9 mouse cellular contexts compared by ENCODE assay signal in genomic region chr8:117423029-117423428, GRCm38 (mm10).
DNase-seq lines count a peak whose midpoint lies in the region; ATAC-seq and TF ChIP-seq lines count a peak whose summit lies in the region.
"Had no signal": no experiment of that assay in that cellular context is flagged by ENCODE, and none has a peak within 500 bp of the region (broad histone marks: within the 10 kb centered on the region; RNA-seq: fewer than 3 reads in every experiment).

No protein-coding gene starts in this region.

- TF ChIP-seq EP300 in stomach, postnatal 0 days (optimal IDR thresholded peaks at IDR 0.05): no peak

- no peaks in the 10 kb centered on the region for H3K27me3 ChIP-seq in hindbrain, embryonic 14.5 days (ENCODE audit: control insufficient read depth, insufficient read depth, low read length)
- no peaks in the 10 kb centered on the region for H3K27me3 ChIP-seq in hindbrain, embryonic 11.5 days (ENCODE audit: control insufficient read depth, insufficient read depth, low read length)
- H3K27me3 ChIP-seq in forebrain, postnatal 0 days (ENCODE audit: insufficient read depth, low read length): no peaks in the 10 kb centered on the region
- no peaks in the 10 kb centered on the region for H3K27me3 ChIP-seq in heart, embryonic 16.5 days (ENCODE audit: control insufficient read depth, insufficient read depth, low read length)
- H3K27me3 ChIP-seq in stomach, postnatal 0 days (ENCODE audit: control insufficient read depth, insufficient read depth, low read length): no peaks in the 10 kb centered on the region
- H3K27me3 ChIP-seq: stomach, embryonic 15.5 days had no signal

- no peak overlapping the region for H3K9ac ChIP-seq in hindbrain, embryonic 14.5 days
- no peak overlapping the region for H3K9ac ChIP-seq in hindbrain, embryonic 11.5 days (ENCODE audit: low read depth, low read length)
- H3K9ac ChIP-seq in forebrain, postnatal 0 days: peak overlapping the region; percentile 14; the same call in 1 of the 2 replicates
- H3K9ac ChIP-seq in heart, embryonic 16.5 days (ENCODE audit: low read length): peak overlapping the region; percentile 37; the same call in 1 of the 2 replicates
- H3K9ac ChIP-seq in stomach, postnatal 0 days (ENCODE audit: low read length): no peak overlapping the region
- H3K9ac ChIP-seq: stomach, embryonic 15.5 days had no signal

- no peak overlapping the region for H3K4me3 ChIP-seq in hindbrain, embryonic 14.5 days (replicated peaks; ENCODE audit: low read length)
- no peak overlapping the region for H3K4me3 ChIP-seq in hindbrain, embryonic 11.5 days (ENCODE audit: low read depth, low read length)
- no peak overlapping the region for H3K4me3 ChIP-seq in forebrain, postnatal 0 days (ENCODE audit: low read depth, low read length)
- peak overlapping the region; percentile 20; the same call in 1 of the 2 replicates for H3K4me3 ChIP-seq in heart, embryonic 16.5 days (ENCODE audit: low read length)
- no peak overlapping the region for H3K4me3 ChIP-seq in stomach, postnatal 0 days (ENCODE audit: low read depth, low read length)
- H3K4me3 ChIP-seq: stomach, embryonic 15.5 days had no signal

- TF ChIP-seq CTCF in forebrain, postnatal 0 days (IDR thresholded peaks at IDR 0.05; ENCODE audit: low read depth): no peak
- no peak for TF ChIP-seq CTCF in stomach, postnatal 0 days (IDR thresholded peaks at IDR 0.05; ENCODE audit: low read depth)

- DNase-seq in hindbrain, embryonic 14.5 days (ENCODE audit: low spot score): peak; percentile 35
- DNase-seq in hindbrain, embryonic 11.5 days (ENCODE audit: low spot score): no peak
- DNase-seq in adrenal gland, adult 8-10 months: peak; percentile 55
- peak; percentile 72 for DNase-seq in forebrain, postnatal 0 days
- peak; percentile 74 to 84 for DNase-seq in left cerebral cortex, postnatal 10 days (ENCODE audit: extremely low spot score in 1 of 2, low spot score in 2 of 2)
- peak; percentile 29 for DNase-seq in stomach, postnatal 0 days (ENCODE audit: low spot score)
- no peak for DNase-seq in B cell, adult 2 months

- no peaks in the 10 kb centered on the region for H3K9me3 ChIP-seq in hindbrain, embryonic 14.5 days (ENCODE audit: control insufficient read depth, low read length)
- H3K9me3 ChIP-seq in hindbrain, embryonic 11.5 days (ENCODE audit: control insufficient read depth, low read length): no peaks in the 10 kb centered on the region
- H3K9me3 ChIP-seq in forebrain, postnatal 0 days (ENCODE audit: low read length): no peaks in the 10 kb centered on the region
- no peaks in the 10 kb centered on the region for H3K9me3 ChIP-seq in heart, embryonic 16.5 days (replicated peaks; ENCODE audit: control insufficient read depth, low read length)
- no peaks in the 10 kb centered on the region for H3K9me3 ChIP-seq in stomach, postnatal 0 days (ENCODE audit: control insufficient read depth, low read length)
- H3K9me3 ChIP-seq: stomach, embryonic 15.5 days had no signal

- H3K4me2 ChIP-seq in hindbrain, embryonic 14.5 days (replicated peaks): no peak overlapping the region
- no peak overlapping the region for H3K4me2 ChIP-seq in hindbrain, embryonic 11.5 days (replicated peaks; ENCODE audit: low read depth, low read length)
- H3K4me2 ChIP-seq in forebrain, postnatal 0 days (ENCODE audit: low read depth): no peak overlapping the region
- H3K4me2 ChIP-seq in heart, embryonic 16.5 days (ENCODE audit: low read depth, low read length): peak overlapping the region; percentile 59
- H3K4me2 ChIP-seq in stomach, postnatal 0 days (replicated peaks; ENCODE audit: low read depth): 0 out of 2 replicates have a peak overlapping the region, but pooled peaks have one; percentile 14
- H3K4me2 ChIP-seq: stomach, embryonic 15.5 days had no signal

- WGBS in hindbrain, embryonic 14.5 days: 85% methylated on average over 4 of the region's 4 CpGs
- WGBS in hindbrain, embryonic 11.5 days: 81% methylated on average over 4 of the region's 4 CpGs
- WGBS in forebrain, postnatal 0 days: 45% methylated on average over 4 of the region's 4 CpGs
- 23% methylated on average over 4 of the region's 4 CpGs for WGBS in heart, embryonic 16.5 days
- 52% methylated on average over 4 of the region's 4 CpGs for WGBS in stomach, postnatal 0 days

- H3K27ac ChIP-seq in hindbrain, embryonic 14.5 days: peak overlapping the region; percentile 59; the same call in 1 of the 2 replicates
- H3K27ac ChIP-seq in hindbrain, embryonic 11.5 days (ENCODE audit: low read depth, low read length): no peak overlapping the region
- H3K27ac ChIP-seq in forebrain, postnatal 0 days (ENCODE audit: low read depth, low read length): peak overlapping the region; percentile 68
- H3K27ac ChIP-seq in heart, embryonic 16.5 days (ENCODE audit: low read length): peak overlapping the region; percentile 84
- peak overlapping the region; percentile 45; the same call in 1 of the 2 replicates for H3K27ac ChIP-seq in stomach, postnatal 0 days (replicated peaks)
- H3K27ac ChIP-seq: stomach, embryonic 15.5 days had no signal

- intact Hi-C loops in left cerebral cortex, postnatal 10 days (cut with DNase I): no loop called here

- H3K36me3 ChIP-seq in hindbrain, embryonic 14.5 days (replicated peaks; ENCODE audit: control insufficient read depth, insufficient read depth): peaks cover 44% of the 10 kb centered on the region
- H3K36me3 ChIP-seq in hindbrain, embryonic 11.5 days (ENCODE audit: control insufficient read depth, insufficient read depth, low read length): no peaks in the 10 kb centered on the region
- peaks cover 30% of the 10 kb centered on the region for H3K36me3 ChIP-seq in forebrain, postnatal 0 days (ENCODE audit: insufficient read depth)
- 0 out of 2 replicates have a peak, but pooled peaks cover 2% of the 10 kb centered on the region for H3K36me3 ChIP-seq in heart, embryonic 16.5 days (ENCODE audit: control insufficient read depth, insufficient read depth)
- H3K36me3 ChIP-seq in stomach, postnatal 0 days (ENCODE audit: control insufficient read depth, insufficient read depth, low read length): peaks cover 18% of the 10 kb centered on the region

- H3K4me1 ChIP-seq in hindbrain, embryonic 14.5 days (replicated peaks; ENCODE audit: control insufficient read depth, insufficient read depth, low read length): 0 out of 2 replicates have a peak, but pooled peaks cover 2% of the 10 kb centered on the region
- no peaks in the 10 kb centered on the region for H3K4me1 ChIP-seq in hindbrain, embryonic 11.5 days (replicated peaks; ENCODE audit: control insufficient read depth, insufficient read depth, low read length)
- no peaks in the 10 kb centered on the region; the same call in 1 of the 2 replicates for H3K4me1 ChIP-seq in forebrain, postnatal 0 days (ENCODE audit: insufficient read depth)
- peaks cover 19% of the 10 kb centered on the region for H3K4me1 ChIP-seq in heart, embryonic 16.5 days (ENCODE audit: control insufficient read depth, insufficient read depth, low read length)
- H3K4me1 ChIP-seq in stomach, postnatal 0 days (replicated peaks; ENCODE audit: control insufficient read depth, insufficient read depth): no peaks in the 10 kb centered on the region

- peak; percentile 68; the same call in 1 of the 2 replicates for ATAC-seq in hindbrain, embryonic 14.5 days (ENCODE audit: low FRiP score)
- ATAC-seq in hindbrain, embryonic 11.5 days (ENCODE audit: low FRiP score): no peak
- peak; percentile 90 for ATAC-seq in forebrain, postnatal 0 days
- peak; percentile 90 for ATAC-seq in heart, embryonic 16.5 days (replicated peaks; ENCODE audit: extremely low read depth, insufficient read depth, low FRiP score)
- peak; percentile 58; the same call in 1 of the 2 replicates for ATAC-seq in stomach, postnatal 0 days (ENCODE audit: low FRiP score, low TSS enrichment)

Comparison
In these comparisons a context has a peak if more than half of its experiments do, and no peak if none do; other contexts are left out.
1. DNase-seq: peak in hindbrain, embryonic 14.5 days (single experiment), adrenal gland, adult 8-10 months (single experiment), forebrain, postnatal 0 days (single experiment), left cerebral cortex, postnatal 10 days (2 of 2) and stomach, postnatal 0 days (single experiment); none in hindbrain, embryonic 11.5 days (single experiment) and B cell, adult 2 months (0 of 2).
2. H3K4me2 ChIP-seq: peak in heart, embryonic 16.5 days (single experiment) and stomach, postnatal 0 days (single experiment); none in hindbrain, embryonic 14.5 days (single experiment), hindbrain, embryonic 11.5 days (single experiment) and forebrain, postnatal 0 days (single experiment).
3. H3K9ac ChIP-seq: peak in forebrain, postnatal 0 days (single experiment) and heart, embryonic 16.5 days (single experiment); none in hindbrain, embryonic 14.5 days (single experiment), hindbrain, embryonic 11.5 days (single experiment) and stomach, postnatal 0 days (single experiment).